ENCODE assay signal across 7 mouse cellular contexts in the genomic region with DNA sequence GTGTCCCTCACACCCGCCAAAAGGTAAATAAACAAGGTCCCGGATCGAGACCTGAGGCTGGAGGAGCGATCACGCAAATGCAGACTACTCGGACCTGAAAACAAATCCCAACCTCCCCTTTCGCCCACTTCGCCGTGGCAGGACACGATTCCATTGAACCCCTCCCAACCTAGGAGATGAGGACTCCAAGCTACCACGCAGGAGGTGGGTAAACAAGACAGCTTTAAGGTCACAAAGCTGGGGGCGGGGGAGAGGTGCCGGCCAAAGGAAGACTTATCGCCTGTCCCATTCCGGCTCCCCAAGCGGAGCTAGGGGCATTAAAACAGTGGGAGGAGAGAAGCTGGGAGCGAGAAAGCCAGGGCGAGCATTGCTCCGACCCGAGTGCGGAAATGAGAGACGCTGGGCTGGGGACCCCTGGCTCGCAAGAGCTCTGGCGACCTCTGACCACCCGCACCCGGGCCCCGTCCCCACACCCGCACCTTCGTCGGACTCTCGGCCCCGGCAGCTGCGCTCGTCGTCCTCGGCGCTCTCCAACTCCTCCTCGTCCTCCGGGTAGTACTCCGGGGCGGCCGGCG. TPM values are rescaled to one million over a fixed set of nuclear protein-coding genes. Genes with fewer than 3 reads are reported as not detected.
A peak's percentile ranks its signal among the peaks of the same experiment; 100 is the strongest.
DNase-seq lines count a peak whose midpoint lies in the region; ATAC-seq and TF ChIP-seq lines count a peak whose summit lies in the region.

No protein-coding gene starts in this region.

- H3K4me3 ChIP-seq in E14TG2a.4 (replicated peaks; ENCODE audit: low read length) = peak overlapping the region; percentile 99
- peak overlapping the region; percentile 80 for H3K4me3 ChIP-seq in cerebellum, adult 2 months (replicated peaks; ENCODE audit: insufficient read depth, low read depth, low read length)
- H3K4me3 ChIP-seq in intestine, embryonic 15.5 days (replicated peaks) = peak overlapping the region; percentile 70
- H3K4me3 ChIP-seq in lung, adult 2 months (replicated peaks; ENCODE audit: extremely low read depth, low read depth, low read length) = peak overlapping the region; percentile 76
- H3K4me3 ChIP-seq in small intestine, adult 2 months (ENCODE audit: low read depth, low read length) = peak overlapping the region; percentile 86

- ATAC-seq in frontal cortex, adult (ENCODE audit: low TSS enrichment) = peak; percentile 17
- peak; percentile 23 for ATAC-seq in intestine, embryonic 15.5 days

- peak overlapping the region; percentile 69 for H3K9ac ChIP-seq in intestine, embryonic 15.5 days

- no peak for TF ChIP-seq POLR2A in cerebellum, adult 2 months (IDR thresholded peaks at IDR 0.05; ENCODE audit: borderline replicate concordance, insufficient read depth, low read length)
- no peak for TF ChIP-seq POLR2A in lung, adult 2 months (IDR thresholded peaks at IDR 0.05; ENCODE audit: borderline replicate concordance, extremely low read depth, low read depth, low read length)
- no peak for TF ChIP-seq POLR2A in small intestine, adult 2 months (IDR thresholded peaks at IDR 0.05; ENCODE audit: low read depth, low read length)

- TF ChIP-seq CTCF in E14TG2a.4 (conservative IDR thresholded peaks at IDR 0.05; ENCODE audit: low read length) = no peak
- TF ChIP-seq CTCF in cerebellum, adult 2 months (IDR thresholded peaks at IDR 0.05; ENCODE audit: borderline replicate concordance, insufficient read depth, low read depth, low read length) = no peak
- TF ChIP-seq CTCF in lung, adult 2 months (IDR thresholded peaks at IDR 0.05; ENCODE audit: insufficient read depth, low read length) = no peak
- no peak for TF ChIP-seq CTCF in small intestine, adult 2 months (IDR thresholded peaks at IDR 0.05; ENCODE audit: extremely low read depth, insufficient read length, insufficient replicate concordance, low read depth, low read length)

- H3K4me1 ChIP-seq in E14TG2a.4 (replicated peaks; ENCODE audit: low read depth, low read length) = peaks cover 57% of the 10 kb centered on the region
- H3K4me1 ChIP-seq in cerebellum, adult 2 months (ENCODE audit: control insufficient read depth, insufficient read depth, low read length) = no peaks in the 10 kb centered on the region
- H3K4me1 ChIP-seq in intestine, embryonic 15.5 days (replicated peaks) = no peaks in the 10 kb centered on the region; the same call in 1 of the 2 replicates
- H3K4me1 ChIP-seq in lung, adult 2 months (ENCODE audit: control insufficient read depth, insufficient read depth, low read length) = peaks cover 3% of the 10 kb centered on the region
- peaks cover 4% of the 10 kb centered on the region; the same call in 1 of the 2 replicates for H3K4me1 ChIP-seq in small intestine, adult 2 months (ENCODE audit: control insufficient read depth, insufficient read depth, insufficient read length, low read length)

- H3K4me2 ChIP-seq in intestine, embryonic 15.5 days (replicated peaks) = peak overlapping the region; percentile 77

- H3K27ac ChIP-seq in cerebellum, adult 2 months (ENCODE audit: insufficient read depth, low read length) = peak overlapping the region; percentile 31
- H3K27ac ChIP-seq in intestine, embryonic 15.5 days = peak overlapping the region; percentile 83
- peak overlapping the region; percentile 51 for H3K27ac ChIP-seq in small intestine, adult 2 months (ENCODE audit: insufficient read depth, low read depth, low read length)

- WGBS in cerebellum, adult 2 months = under 1% methylated on average over 43 of the region's 43 CpGs
- WGBS in intestine, embryonic 15.5 days = under 1% methylated on average over 43 of the region's 43 CpGs
- WGBS in lung, adult 2 months = 2% methylated on average over 43 of the region's 43 CpGs
- under 1% methylated on average over 43 of the region's 43 CpGs for WGBS in small intestine, adult 2 months

- peaks cover under 1% of the 10 kb centered on the region; the same call in 1 of the 2 replicates for H3K27me3 ChIP-seq in E14TG2a.4 (ENCODE audit: insufficient read depth, low read length)
- H3K27me3 ChIP-seq in cerebellum, adult 2 months (ENCODE audit: control insufficient read depth, insufficient read depth, low read length) = no peaks in the 10 kb centered on the region
- H3K27me3 ChIP-seq in intestine, embryonic 15.5 days (replicated peaks) = no peaks in the 10 kb centered on the region
- no peaks in the 10 kb centered on the region for H3K27me3 ChIP-seq in small intestine, adult 2 months (ENCODE audit: control insufficient read depth, insufficient read depth, low read length)

- DNase-seq in 3T3-L1 (ENCODE audit: low read depth, low spot score) = peak; percentile 56
- DNase-seq in cerebellum, adult 2 months = peak; percentile 52 to 62
- DNase-seq in lung, adult 2 months = no peak

- H3K9me3 ChIP-seq in E14TG2a.4 (ENCODE audit: low read length) = no peaks in the 10 kb centered on the region
- H3K9me3 ChIP-seq in intestine, embryonic 15.5 days = no peaks in the 10 kb centered on the region

- H3K36me3 ChIP-seq in E14TG2a.4 (ENCODE audit: insufficient read depth, low read length) = peaks cover 31% of the 10 kb centered on the region
- H3K36me3 ChIP-seq in intestine, embryonic 15.5 days = peaks cover 11% of the 10 kb centered on the region
- peaks cover 20% of the 10 kb centered on the region for H3K36me3 ChIP-seq in small intestine, adult 2 months (ENCODE audit: control insufficient read depth, insufficient read depth, low read length)

RNA-seq across cellular contexts. Expression of gene Suds3, which starts 0.6 kb away (rescaled TPM):
- 119 and 127 TPM in 2 replicates for polyA plus RNA-seq in cerebellum, adult 2 months (2012; rRNA removed)
- polyA plus RNA-seq in intestine, embryonic 15.5 days (2015; fragmentation: Nextera tagmentation; extraction: Ambion mirVana) = 72.7 and 73.7 TPM in 2 replicates
- 44.0 and 57.1 TPM in 2 replicates for polyA plus RNA-seq in lung, adult 2 months (2012; rRNA removed)
- polyA plus RNA-seq in small intestine, adult 2 months (2012; rRNA removed) = 51.1 and 114 TPM in 2 replicates

RNA-seq across cellular contexts. Expression of gene Taok3, which starts 4.6 kb away (rescaled TPM):
- polyA plus RNA-seq in cerebellum, adult 2 months (2012; rRNA removed) = 43.6 and 47.0 TPM in 2 replicates
- 44.9 and 45.0 TPM in 2 replicates for polyA plus RNA-seq in intestine, embryonic 15.5 days (2015; fragmentation: Nextera tagmentation; extraction: Ambion mirVana)
- polyA plus RNA-seq in lung, adult 2 months (2012; rRNA removed) = 30.3 and 40.5 TPM in 2 replicates
- 10.7 and 32.0 TPM in 2 replicates for polyA plus RNA-seq in small intestine, adult 2 months (2012; rRNA removed)

Comparison
In these comparisons a context has a peak if more than half of its experiments do, and no peak if none do; other contexts are left out.
1. H3K27ac ChIP-seq: peak in every context shown above with its lines; median percentile 83 in intestine, embryonic 15.5 days; 51 in small intestine, adult 2 months; 31 in cerebellum, adult 2 months.